Mouse (Mus musculus) cerebellum, adult 9-10 months (tissue): ENCODE data around the gene Kcnq1.

ENCODE experiments used
- DNase-seq: peaks from one replicate; pipeline ENCODE4 v3.0.0; 2022

The Kcnq1 gene

GRCm38 (mm10) chr7:143473347-143474101 lies 367.4 kb downstream of the Kcnq1 start, which contains the start of gene Slc22a18:
Slc22a18 (plus strand) TSS chr7:143473736.
- no peak for DNase-seq

- DNase-seq = no peak
Observed at GRCm38 (mm10) chr7:143474811-143475210, 368.6 kb downstream of the Kcnq1 start.

- no peak for DNase-seq
Observed at GRCm38 (mm10) chr7:143475876-143476275, 369.7 kb downstream of the Kcnq1 start.
